Mouse (Mus musculus): ENCODE measurements around the gene Atad1. TPM values are rescaled to one million over a fixed set of nuclear protein-coding genes. Genes with fewer than 3 reads are reported as not detected.
"Not testable (repeated sequence)": the region's sequence is repeated elsewhere in the genome, so short reads cannot be mapped to it uniquely, and the experiment has no call there.

Gene Atad1
- total RNA-seq (2014; fragmentation: Nextera tagmentation) (31.4 and 49.4 TPM in 2 replicates), total RNA-seq (2017) (78.5 and 83.7 TPM in 2 replicates)

DNA sequence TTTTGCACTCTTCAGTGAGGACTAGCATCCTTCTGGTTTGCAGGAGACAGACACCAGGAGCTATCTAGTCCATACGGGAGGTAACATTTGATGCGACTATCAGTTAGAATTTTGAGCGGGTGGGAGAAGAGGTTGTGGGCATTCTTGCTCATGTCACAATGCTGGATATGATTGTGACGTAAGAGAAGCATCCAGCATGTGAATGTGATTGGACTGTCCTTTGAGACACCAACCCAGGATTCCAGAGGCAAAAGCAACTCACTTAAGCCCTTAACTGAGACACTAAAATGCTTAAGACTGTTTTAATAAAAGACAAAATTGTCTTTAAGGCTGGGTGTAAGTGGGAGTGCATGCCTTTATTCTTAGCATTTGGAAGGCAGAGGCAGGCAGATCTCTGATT, at the start of gene Atad1:
TSS of gene Atad1 (minus strand) at position 101 of the 400 bp plus-strand sequence.
- ATAC-seq (replicated peaks; ENCODE audit: low FRiP score, low TSS enrichment, poor library complexity, severe bottlenecking), result no peak

DNA sequence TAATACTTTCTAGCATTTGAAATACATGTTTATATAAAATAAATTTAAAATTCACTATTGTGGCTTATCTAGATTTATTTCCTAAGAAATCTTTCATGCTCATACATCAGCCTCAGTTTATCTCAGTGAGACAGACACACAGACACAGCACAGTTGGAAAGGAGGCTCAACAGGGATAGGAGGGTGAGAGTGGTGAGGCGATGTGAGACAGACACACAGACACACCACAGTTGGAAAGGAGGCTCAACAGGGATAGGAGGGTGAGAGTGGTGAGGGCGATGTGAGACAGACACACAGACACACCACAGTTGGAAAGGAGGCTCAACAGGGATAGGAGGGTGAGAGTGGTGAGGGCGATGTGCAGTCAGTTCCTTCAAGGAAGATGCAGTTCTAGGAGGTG, 48.4 kb upstream of the Atad1 start:
- ATAC-seq (replicated peaks; ENCODE audit: low FRiP score, low TSS enrichment, poor library complexity, severe bottlenecking), result peak; percentile 81

DNA sequence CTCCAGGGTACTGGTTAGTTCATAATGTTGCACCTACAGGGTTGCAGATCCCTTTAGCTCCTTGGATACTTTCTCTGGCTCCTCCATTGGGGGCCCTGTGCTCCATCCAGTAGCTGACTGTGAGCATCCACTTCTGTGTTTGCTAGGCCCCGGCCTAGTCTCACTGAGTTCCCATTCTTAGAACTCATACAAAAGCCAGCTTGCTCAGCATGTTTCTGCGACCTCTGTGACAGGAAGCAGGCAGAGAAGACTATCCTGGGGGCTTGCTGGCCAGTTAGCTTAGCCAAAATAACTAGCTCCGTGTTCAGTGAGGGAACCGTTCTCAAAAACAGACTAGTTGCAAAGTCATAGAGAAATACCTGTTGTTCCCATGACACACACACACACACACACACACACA, 47.8 kb upstream of the Atad1 start:
- ATAC-seq (replicated peaks; ENCODE audit: low FRiP score, low TSS enrichment, poor library complexity, severe bottlenecking), result not testable (repeated sequence)

DNA sequence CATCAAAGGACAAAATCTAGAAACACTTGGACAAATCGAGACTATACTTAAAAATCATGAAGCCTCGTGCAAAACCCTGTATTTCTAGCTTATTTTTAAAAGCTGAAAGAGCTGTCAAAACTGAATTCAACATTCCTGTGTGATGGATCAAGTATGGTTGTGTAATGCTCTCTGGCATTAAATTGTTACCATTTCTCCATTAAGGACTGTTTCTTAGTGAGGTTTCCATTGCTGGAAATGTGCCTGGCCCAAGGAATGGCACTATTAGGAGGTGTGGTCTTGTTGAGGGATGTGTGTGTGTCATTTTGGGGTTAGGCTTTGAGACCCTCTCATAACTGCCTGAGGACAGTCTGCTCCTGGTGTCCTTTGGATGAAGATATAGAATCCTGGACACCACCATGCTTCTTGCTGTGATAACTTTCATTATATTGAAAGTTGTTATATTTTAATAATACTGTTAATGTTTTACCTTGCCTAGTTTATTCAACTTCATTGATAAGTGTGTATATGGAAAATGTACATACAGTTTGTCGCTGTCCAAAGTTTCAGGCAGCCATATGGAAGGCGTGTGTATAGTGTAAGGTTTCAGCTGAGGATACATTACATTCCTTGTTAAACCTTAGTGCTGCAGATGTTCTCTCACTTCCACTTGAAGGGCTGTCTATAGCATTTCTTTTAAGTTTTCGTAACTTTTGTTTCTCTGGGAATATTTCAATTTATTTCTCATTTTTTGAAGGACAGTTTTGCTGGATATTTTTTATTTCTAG, 41.9 kb upstream of the Atad1 start:
- no peak for ATAC-seq (replicated peaks; ENCODE audit: low FRiP score, low TSS enrichment, poor library complexity, severe bottlenecking)

DNA sequence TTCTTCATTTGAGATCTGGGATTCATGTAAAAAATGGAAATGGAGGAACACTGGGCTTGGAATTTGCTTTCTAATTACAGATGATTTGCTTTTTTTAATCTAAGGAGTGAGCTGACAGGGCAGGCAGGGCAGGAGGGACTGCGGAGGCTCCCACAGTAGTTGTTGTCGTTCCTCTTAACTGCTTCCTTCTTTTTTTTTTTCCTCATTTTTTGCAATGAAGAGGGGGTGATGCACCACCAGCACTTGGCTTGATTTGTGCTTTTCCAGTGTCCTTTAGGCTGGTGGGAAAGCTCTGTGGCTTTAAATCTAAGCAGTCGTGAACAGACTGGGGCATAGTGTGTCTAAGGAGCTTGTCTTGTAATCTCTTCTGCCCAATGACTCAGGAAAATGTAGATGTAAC, 39.5 kb upstream of the Atad1 start:
- ATAC-seq (replicated peaks; ENCODE audit: low FRiP score, low TSS enrichment, poor library complexity, severe bottlenecking), result no peak

DNA sequence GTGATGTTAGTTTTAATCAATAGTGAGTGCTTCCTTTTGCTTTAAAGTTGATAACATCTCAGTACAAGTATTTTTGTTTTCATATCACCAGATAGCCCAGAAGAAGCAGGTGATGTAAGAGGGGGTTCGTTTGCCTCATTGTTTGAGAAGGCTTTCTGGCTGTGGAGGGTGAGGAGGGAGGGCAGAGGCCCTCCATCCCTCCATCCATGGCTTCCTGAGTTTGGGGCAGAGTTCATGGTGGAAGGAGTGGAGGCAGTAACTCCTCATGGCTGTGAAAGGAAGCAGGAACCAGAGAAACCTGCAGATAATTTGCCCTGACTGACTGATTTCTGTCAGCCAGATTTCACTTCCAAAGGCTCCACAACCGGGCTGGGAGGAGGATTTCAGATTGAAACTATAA, 38.8 kb upstream of the Atad1 start:
- no peak for ATAC-seq (replicated peaks; ENCODE audit: low FRiP score, low TSS enrichment, poor library complexity, severe bottlenecking)

DNA sequence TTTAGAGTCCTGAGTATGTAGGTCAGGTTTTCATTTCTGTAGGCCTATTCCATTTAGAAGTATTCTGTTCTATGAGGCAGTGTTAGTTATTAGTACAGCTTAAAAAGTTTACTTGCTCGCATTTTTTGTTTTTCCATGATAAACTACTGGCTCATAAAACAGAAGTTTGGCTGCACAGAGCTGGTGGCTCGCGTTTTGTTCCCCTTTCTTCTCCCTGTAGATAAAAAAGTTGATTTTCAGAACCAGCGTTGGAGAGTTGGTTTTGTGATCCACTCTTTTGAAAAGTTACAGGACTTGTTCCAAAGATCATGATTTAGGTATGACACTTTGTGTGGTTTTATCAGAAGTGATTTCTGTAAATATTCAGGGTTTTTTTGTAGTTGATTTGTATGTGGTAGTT, 22.9 kb upstream of the Atad1 start:
- no peak for ATAC-seq (replicated peaks; ENCODE audit: low FRiP score, low TSS enrichment, poor library complexity, severe bottlenecking)

DNA sequence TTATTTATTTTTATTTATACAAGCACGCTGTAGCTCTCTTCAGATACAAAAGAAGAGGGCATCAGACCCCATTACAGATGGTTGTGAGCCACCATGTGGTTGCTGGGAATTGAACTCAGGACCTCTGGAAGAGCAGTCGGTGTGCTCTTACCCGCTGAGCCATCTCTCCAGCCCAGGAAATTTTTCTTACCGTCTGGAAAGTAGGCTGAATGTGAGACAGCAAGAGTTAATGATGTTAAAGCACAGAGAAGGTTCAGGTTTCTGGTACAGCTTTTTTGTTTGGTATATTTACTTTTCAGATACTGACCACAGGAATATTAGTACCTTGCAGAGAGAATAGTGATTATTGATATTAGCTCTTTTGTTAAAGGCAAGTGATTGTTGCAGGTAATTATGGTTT, 21.6 kb upstream of the Atad1 start:
- ATAC-seq (replicated peaks; ENCODE audit: low FRiP score, low TSS enrichment, poor library complexity, severe bottlenecking), result no peak

DNA sequence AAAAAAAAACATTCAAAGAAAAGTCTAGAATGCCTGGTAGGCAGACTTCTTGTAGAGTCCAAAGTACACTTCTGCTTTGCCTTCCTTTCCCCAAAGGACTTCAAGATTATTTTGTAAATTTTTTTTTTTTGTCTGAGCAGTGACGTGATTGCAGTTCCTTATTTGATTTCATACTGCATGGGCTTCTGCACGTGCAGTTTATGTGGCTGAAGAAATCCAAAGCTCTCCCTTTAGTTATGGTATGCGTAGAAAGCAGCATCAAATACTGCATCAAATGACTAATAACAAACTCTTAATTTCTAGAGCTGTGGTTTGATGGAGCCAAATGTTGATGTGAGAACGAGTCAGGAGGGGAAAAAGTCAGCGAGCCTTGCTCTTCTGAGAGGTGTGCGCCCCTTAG, 20.9 kb upstream of the Atad1 start:
- ATAC-seq (replicated peaks; ENCODE audit: low FRiP score, low TSS enrichment, poor library complexity, severe bottlenecking), result no peak

DNA sequence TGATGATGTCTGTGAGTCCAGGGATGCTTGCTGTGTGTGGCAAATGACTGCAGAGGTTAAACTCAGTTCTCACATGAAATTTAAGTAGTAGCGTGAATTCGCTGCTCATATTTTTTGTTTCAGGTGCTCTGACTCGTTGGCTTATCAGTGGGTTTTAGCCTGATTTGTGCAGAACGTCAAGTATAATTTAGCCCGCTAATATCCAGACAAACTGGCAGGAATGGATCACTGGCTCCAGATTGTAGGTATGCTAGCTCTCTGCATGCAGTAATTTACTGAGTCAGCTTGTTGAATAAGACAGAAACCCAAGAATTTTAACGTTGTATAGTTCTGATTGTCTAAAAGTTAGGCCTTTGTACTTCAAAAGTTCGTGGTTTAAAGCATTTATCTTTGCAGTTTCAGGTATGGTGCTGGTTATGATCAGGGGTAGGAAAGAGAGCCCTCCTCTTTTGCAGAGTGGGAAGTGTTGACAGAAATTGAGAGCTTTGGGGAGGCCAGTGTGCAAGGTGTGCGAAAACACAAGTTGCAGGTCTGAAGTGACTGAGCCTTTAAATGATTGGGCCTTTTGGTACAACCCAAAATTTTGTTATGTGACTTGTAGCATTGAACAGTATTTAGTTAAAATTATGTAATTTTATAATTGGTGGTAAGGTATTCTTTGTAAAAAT, 19.9 kb upstream of the Atad1 start:
- ATAC-seq (replicated peaks; ENCODE audit: low FRiP score, low TSS enrichment, poor library complexity, severe bottlenecking), result no peak

DNA sequence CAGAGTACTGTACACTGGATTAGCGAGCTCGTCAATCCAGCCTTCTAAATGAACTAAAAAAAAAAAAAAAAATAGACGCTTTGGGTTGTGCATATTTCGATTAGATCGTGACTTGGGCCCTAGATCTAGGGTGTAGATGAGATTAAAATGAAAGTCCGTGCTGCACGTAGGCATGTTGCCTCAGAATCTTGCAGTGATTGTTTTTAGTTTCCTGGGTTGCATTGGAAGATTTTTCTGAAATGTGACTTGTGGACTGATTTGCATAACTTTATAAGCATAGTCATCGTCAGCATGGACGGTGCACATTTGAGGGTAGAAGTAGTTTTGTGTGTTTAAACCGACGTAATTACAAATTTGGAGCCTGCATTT, 19.2 kb upstream of the Atad1 start:
- no peak for ATAC-seq (replicated peaks; ENCODE audit: low FRiP score, low TSS enrichment, poor library complexity, severe bottlenecking)

DNA sequence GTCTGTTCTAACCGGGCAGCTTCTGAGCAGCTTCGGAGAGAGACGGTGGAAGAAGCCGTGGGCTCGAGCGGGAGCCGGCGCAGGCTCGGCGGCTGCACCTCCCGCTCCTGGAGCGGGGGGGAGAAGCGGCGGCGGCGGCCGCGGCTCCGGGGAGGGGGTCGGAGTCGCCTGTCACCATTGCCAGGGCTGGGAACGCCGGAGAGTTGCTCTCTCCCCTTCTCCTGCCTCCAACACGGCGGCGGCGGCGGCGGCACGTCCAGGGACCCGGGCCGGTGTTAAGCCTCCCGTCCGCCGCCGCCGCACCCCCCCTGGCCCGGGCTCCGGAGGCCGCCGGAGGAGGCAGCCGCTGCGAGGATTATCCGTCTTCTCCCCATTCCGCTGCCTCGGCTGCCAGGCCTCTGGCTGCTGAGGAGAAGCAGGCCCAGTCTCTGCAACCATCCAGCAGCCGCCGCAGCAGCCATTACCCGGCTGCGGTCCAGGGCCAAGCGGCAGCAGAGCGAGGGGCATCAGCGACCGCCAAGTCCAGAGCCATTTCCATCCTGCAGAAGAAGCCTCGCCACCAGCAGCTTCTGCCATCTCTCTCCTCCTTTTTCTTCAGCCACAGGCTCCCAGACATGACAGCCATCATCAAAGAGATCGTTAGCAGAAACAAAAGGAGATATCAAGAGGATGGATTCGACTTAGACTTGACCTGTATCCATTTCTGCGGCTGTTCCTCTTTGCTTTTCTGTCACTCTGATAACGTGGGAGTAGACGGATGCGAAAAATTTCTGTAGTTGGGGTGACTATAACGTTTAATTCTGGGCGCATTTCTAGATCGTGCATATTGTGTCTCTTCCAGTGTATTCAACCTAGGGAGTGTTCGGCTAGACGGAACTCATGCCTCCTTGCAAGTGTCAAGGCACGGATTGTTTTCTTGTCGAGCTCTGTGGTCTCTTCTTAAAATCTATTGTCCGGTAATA, 18.5 kb upstream of the Atad1 start:
- ATAC-seq (replicated peaks; ENCODE audit: low FRiP score, low TSS enrichment, poor library complexity, severe bottlenecking), result no peak

DNA sequence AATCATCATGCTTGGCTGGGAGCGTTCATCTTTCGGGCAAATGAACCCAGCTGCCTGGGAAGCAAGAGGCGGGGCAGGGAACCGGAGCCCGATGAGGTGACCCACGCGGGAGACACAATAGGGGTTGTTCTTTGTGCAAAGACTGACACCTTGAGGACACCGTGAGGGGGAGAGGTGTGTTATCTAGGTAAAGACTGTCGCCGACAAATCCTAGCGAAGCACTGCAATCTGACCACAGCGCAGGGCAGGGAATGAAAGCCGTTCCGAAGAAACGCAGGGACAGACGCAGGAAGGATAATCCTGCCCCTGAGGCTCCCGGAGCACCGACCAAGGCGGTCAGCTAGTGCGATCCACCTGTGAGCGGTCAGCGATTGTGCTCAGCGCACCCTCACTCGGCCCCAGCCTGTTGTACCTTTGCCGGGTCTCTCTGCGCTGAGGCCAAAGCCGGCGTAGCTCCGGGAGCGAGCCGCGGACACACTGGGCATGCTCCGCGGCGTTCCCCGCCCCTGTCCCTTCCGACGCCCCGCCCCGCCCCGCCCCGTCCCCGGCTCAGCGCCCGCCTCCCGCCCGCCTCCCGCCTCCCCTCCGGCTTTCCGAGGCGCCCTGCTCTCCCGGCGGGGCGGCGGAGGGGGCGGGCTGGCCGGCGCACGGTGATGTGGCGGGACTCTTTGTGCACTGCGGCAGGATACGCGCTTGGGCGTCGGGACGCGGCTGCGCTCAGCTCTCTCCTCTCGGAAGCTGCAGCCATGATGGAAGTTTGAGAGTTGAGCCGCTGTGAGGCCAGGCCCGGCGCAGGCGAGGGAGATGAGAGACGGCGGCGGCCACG, 17.5 kb upstream of the Atad1 start, which contains the start of gene Pten:
TSS of gene Pten (plus strand) at position 598 of the 826 bp plus-strand sequence.
- ATAC-seq (replicated peaks; ENCODE audit: low FRiP score, low TSS enrichment, poor library complexity, severe bottlenecking), result peak; percentile 62

DNA sequence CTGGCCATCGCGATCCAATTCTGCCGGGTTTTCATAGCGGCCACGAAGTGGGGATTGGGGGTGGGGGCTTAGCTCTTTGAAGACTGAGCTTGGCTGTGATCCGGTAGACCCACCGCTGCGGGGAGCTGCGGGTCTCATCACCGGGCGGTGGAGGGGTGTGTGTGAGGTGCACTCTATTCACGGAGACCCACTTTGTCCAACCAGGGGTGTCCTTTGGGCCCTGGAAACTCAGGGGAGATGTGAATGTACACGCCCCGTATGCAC, 17.0 kb upstream of the Atad1 start:
- no peak for ATAC-seq (replicated peaks; ENCODE audit: low FRiP score, low TSS enrichment, poor library complexity, severe bottlenecking)

DNA sequence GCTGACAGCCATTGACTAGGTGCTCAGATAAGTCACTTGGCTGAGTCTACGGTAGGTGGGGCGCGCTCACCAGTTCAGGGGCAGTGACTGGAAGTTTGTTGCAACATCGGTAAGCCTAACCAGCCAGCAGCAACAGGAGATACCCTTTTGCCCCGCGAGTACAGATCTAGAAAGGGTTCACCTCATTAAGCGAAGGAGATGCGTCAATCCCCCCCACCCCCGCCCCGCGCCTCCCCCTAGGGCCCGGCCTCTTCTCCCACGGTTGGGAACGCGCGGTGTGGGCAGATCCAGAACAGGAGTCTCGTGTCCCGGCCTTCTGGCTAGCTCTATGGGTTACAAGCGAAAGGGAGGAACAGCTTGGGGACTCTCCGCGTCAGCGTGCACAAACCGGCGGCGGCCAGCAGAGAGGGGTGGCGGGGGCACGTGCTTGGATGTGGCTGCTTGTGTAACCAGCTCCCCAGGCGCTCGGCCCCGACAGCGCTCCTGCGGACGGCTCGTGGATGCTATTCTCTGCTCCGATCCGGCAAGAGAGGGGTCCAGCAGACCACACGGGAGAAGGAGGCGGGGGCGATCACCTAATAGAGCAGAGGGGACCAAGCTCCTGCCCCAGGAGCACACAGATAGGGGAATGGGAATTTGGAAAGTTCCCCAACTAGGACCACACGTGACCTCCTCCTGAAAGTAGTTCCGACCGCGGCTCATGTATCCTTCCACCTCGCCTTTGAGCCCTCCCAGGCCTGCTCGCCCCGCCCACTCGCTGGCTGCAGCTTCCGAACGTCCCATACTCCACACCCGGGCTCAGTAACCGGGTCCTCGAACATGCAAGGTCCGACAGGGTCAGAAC, 16.4 kb upstream of the Atad1 start:
- ATAC-seq (replicated peaks; ENCODE audit: low FRiP score, low TSS enrichment, poor library complexity, severe bottlenecking), result peak; percentile 70

DNA sequence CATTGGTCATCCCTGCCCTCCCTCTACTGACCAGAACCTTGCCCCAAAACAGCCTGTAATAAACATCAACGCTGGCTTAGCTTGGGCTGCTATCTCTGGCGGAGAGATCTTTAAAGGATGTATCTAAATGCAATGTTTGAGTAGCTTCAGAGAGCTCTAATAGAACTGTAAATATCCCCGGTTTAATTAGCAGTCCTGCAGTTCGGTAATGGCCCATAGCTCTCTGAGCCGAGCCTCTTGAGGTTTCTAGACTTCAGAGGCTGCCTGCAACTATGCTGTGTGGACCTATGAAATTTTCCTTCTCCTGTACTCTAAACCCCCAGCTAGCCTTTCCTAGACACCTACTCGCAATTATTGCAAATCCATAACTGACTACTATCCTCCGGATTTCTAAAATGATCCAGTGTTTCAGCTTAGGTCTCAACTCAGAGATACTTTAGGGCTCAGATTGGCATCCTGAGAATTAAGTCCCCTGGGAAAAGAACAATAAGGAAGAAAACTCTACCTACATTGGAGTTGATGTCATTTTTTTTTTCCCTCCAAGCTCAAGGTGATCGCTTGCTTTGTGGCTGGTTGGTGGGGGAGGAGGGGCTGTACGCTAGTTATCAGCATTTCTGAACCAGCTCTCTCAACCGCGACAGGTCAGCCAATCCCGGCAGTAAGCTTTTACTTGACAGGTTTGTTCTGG, 15.7 kb upstream of the Atad1 start:
- no peak for ATAC-seq (replicated peaks; ENCODE audit: low FRiP score, low TSS enrichment, poor library complexity, severe bottlenecking)

DNA sequence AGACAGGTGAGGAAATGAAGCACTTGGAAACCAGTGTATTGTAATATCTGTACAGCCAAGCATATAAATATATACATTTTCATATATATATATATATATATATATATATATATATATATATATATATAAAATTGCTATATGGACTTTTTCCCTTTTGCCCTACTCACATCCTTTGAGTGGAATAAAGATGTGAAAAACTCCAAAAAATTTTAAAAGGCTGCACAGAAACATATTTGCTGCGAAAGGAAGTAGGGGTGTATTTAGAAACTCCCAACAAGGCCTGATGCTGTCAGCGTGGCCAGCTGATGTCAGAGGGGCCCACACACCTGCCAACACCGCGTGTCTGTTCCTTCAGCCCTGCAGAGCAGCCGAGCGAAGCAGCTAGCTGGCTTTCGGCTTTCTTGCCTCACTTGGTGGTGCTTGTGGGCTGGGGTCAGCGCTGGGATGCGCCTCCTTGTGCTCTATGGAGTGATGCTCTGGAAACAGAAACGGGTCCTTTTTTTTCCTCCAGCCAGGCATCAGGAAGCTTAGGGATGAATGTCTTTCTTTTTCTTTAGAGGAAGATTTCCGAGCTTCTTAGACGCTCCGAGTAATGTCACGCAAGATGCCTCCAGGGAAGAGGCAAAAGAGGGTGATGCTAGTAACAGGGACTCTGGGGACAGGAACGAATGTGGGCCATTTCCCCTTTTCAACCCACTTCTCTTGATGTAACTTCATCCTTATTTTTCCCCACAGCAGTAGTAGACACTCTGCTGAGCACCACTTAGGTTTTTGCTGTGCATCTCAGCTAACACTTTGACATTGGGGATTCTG, 14.8 kb upstream of the Atad1 start:
- ATAC-seq (replicated peaks; ENCODE audit: low FRiP score, low TSS enrichment, poor library complexity, severe bottlenecking), result no peak
